Mouse (Mus musculus) hindbrain, embryonic 12.5 days (tissue): ENCODE measurements around the gene Pcsk2. TPM values are rescaled to one million over a fixed set of nuclear protein-coding genes. Genes with fewer than 3 reads are reported as not detected.

Source experiments
- ATAC-seq: fragments of 200-750 bp; cut with Nextera tagmentation; 2 replicates; pipeline ENCODE4 v1.8.0; 2017; ENCODE audit warnings: moderate TSS enrichment; ENCODE audit not compliant: low FRiP score
- H3K27ac ChIP-seq: fragments of 300-500 bp; sonication (generic); 2 replicates; pipeline ENCODE4 v1.5.1; 2016; ENCODE audit warnings: mild to moderate bottlenecking
- H3K27me3 ChIP-seq: fragments of 300-500 bp; sonication (generic); 2 replicates; pipeline ENCODE4 v1.6.1; 2016; ENCODE audit warnings: mild to moderate bottlenecking
- H3K36me3 ChIP-seq: fragments of 300-500 bp; sonication (generic); 2 replicates; pipeline ENCODE4 v1.6.1; 2016; ENCODE audit warnings: mild to moderate bottlenecking
- H3K4me1 ChIP-seq: fragments of 300-500 bp; sonication (generic); 2 replicates; pipeline ENCODE4 v1.6.1; 2016
- H3K4me2 ChIP-seq: fragments of 300-500 bp; sonication (generic); replicated peaks from 2 replicates; pipeline ENCODE4 v1.6.1; 2016; ENCODE audit warnings: mild to moderate bottlenecking
- H3K4me3 ChIP-seq: fragments of 300-500 bp; sonication (generic); 2 replicates; pipeline ENCODE4 v1.5.1; 2016; ENCODE audit warnings: mild to moderate bottlenecking
- H3K9ac ChIP-seq: fragments of 300-500 bp; sonication (generic); 2 replicates; pipeline ENCODE4 v1.6.1; 2016; ENCODE audit warnings: mild to moderate bottlenecking, moderate library complexity
- H3K9me3 ChIP-seq: fragments of 300-500 bp; sonication (generic); replicated peaks from 2 replicates; pipeline ENCODE4 v1.6.1; 2016; ENCODE audit warnings: mild to moderate bottlenecking
- WGBS: fragments of 180-500 bp; shearing (Covaris S2); methylation state at CpG from one replicate; pipeline ENCODE4 v1.1.7; 2016; 5-methylcytosine and 5-hydroxymethylcytosine counted together
- polyA plus RNA-seq: library from polyadenylated mRNA; unstranded; fragments of >200 nt; fragmentation: Nextera tagmentation; extraction: Ambion mirVana; gene quantifications from 2 replicates; pipeline ENCODE4 v1.2.1, GENCODE M21; 2016

Gene Pcsk2
- polyA plus RNA-seq, 1 experiment from 2014 or later = 8.6 TPM

- Histone ChIP-seq H3K36me3 (no peaks in the 10 kb centered on the region), H3K4me1 (no peaks in the 10 kb centered on the region), H3K4me3 (no peak overlapping the region), H3K27ac (no peak overlapping the region), H3K27me3 (no peaks in the 10 kb centered on the region), H3K9ac (no peak overlapping the region), H3K4me2 (no peak overlapping the region), H3K9me3 (no peaks in the 10 kb centered on the region)
- 96% methylated on average over 2 of the region's 2 CpGs for WGBS
- no peak for ATAC-seq
These were observed 44.4 kb downstream of the Pcsk2 start for GRCm38 (mm10) chr2:143590398-143590797.

DNA sequence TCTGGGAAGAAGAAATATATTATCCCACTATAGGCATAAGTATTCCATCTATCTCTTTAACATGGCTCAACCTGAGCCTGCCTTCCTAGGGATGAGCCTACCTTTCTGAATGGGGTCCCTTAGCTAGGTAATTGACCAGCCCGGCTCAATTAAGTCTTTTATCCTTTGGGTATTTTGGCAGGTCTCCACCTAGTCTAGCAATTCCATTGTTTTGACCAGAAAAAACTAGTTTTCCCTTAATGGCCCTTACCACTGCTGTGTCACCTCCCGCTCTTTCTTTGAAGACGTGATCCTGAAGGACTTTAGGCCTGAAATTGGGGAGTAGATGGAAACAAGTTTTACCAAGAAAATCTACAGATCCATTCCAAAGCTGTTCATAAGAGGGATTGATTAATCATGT, 57.1 kb downstream of the Pcsk2 start:
- Histone ChIP-seq H3K4me3 (no peak overlapping the region), H3K9ac (no peak overlapping the region), H3K4me1 (no peaks in the 10 kb centered on the region), H3K4me2 (no peak overlapping the region), H3K9me3 (no peaks in the 10 kb centered on the region), H3K27ac (no peak overlapping the region), H3K27me3 (no peaks in the 10 kb centered on the region), H3K36me3 (no peaks in the 10 kb centered on the region)
- WGBS = 70% methylated on average over 3 of the region's 3 CpGs
- no peak for ATAC-seq

DNA sequence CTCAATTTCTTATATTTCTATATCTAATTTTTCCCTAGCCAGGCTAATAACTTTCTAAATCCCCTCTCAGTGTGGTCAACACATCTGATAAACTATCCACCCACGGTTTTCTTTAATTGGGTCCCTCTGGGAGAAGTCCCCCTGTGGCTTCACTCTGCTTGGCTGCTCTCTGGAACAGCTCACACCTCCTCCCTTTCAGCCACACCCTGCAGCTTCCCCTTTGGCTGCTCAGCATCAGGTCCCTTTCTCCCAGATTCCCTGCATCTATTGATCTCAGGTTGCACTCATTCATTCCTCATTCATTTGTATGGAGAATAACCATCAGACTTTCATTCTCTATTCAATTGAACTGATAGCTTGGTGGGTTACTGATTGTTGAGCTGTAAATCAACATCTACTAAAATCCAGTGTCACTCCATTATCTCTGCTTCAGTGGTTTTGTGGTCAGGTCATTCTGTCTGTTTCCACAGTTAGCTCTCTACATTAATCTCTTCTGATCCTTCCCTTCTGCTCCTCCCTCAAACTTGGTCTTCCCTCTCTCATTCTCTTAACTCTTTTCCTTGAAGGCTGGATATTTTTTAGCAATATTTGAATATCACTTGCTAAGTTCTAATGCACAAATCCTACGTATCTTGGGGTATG, 58.0 kb downstream of the Pcsk2 start:
- Histone ChIP-seq H3K9ac (no peak overlapping the region), H3K4me1 (no peaks in the 10 kb centered on the region), H3K27me3 (no peaks in the 10 kb centered on the region), H3K9me3 (no peaks in the 10 kb centered on the region), H3K27ac (no peak overlapping the region), H3K36me3 (no peaks in the 10 kb centered on the region), H3K4me3 (no peak overlapping the region), H3K4me2 (no peak overlapping the region)
- no peak for ATAC-seq
- 42% methylated on average over 2 of the region's 2 CpGs for WGBS

- no peaks in the 10 kb centered on the region for H3K9me3 ChIP-seq
- peaks cover 5% of the 10 kb centered on the region; the same call in 1 of the 2 replicates for H3K4me1 ChIP-seq
- H3K4me3 ChIP-seq = no peak overlapping the region
- H3K9ac ChIP-seq = no peak overlapping the region
- WGBS = 71% methylated on average over 9 of the region's 9 CpGs
- ATAC-seq = peak; percentile 35; the same call in 1 of the 2 replicates
- H3K36me3 ChIP-seq = no peaks in the 10 kb centered on the region
- H3K4me2 ChIP-seq = no peak overlapping the region
- no peak overlapping the region for H3K27ac ChIP-seq
- no peaks in the 10 kb centered on the region for H3K27me3 ChIP-seq
These were observed 64.7 kb downstream of the Pcsk2 start for GRCm38 (mm10) chr2:143610355-143611331.

DNA sequence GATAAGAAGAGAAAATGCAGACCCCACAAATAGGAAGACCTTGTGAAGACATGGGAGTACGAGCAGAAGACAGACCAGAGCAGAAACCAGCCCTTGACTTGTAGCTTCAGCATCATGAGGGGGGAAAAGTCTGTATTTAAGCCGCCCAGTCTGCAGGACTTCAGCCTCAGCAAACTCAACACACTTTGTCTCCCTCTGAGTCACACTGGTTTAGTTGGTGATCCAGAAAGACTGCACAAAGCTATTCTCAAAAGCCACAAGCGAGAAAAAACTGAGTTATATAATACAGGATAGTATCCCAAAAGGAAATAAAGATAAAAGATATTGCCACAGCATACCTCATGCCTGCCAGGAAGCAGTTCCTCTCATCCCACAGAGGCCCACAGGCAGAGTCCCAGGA, 67.5 kb downstream of the Pcsk2 start:
- H3K27ac ChIP-seq = no peak overlapping the region
- no peak overlapping the region for H3K4me3 ChIP-seq
- peaks cover 5% of the 10 kb centered on the region; the same call in 1 of the 2 replicates for H3K4me1 ChIP-seq
- no peaks in the 10 kb centered on the region for H3K27me3 ChIP-seq
- WGBS = 80% methylated on average over 3 of the region's 3 CpGs
- no peak overlapping the region for H3K4me2 ChIP-seq
- ATAC-seq = no peak
- no peak overlapping the region for H3K9ac ChIP-seq
- no peaks in the 10 kb centered on the region for H3K9me3 ChIP-seq
- H3K36me3 ChIP-seq = no peaks in the 10 kb centered on the region

- WGBS = 65% methylated on average over 5 of the region's 5 CpGs
- Histone ChIP-seq H3K9ac (no peak overlapping the region), H3K9me3 (no peaks in the 10 kb centered on the region), H3K4me3 (no peak overlapping the region), H3K4me2 (no peak overlapping the region), H3K27me3 (no peaks in the 10 kb centered on the region), H3K27ac (no peak overlapping the region), H3K36me3 (no peaks in the 10 kb centered on the region), H3K4me1 (peaks cover 5% of the 10 kb centered on the region; the same call in 1 of the 2 replicates)
- no peak for ATAC-seq
These were observed 68.8 kb downstream of the Pcsk2 start for GRCm38 (mm10) chr2:143614775-143615174.

- Histone ChIP-seq H3K27ac (no peak overlapping the region), H3K9ac (no peak overlapping the region), H3K27me3 (no peaks in the 10 kb centered on the region), H3K9me3 (no peaks in the 10 kb centered on the region), H3K4me2 (no peak overlapping the region), H3K36me3 (no peaks in the 10 kb centered on the region), H3K4me1 (no peaks in the 10 kb centered on the region), H3K4me3 (no peak overlapping the region)
- ATAC-seq = no peak
- WGBS = 34% methylated on average over 3 of the region's 3 CpGs
These were observed 75.0 kb downstream of the Pcsk2 start for GRCm38 (mm10) chr2:143620916-143621315.

DNA sequence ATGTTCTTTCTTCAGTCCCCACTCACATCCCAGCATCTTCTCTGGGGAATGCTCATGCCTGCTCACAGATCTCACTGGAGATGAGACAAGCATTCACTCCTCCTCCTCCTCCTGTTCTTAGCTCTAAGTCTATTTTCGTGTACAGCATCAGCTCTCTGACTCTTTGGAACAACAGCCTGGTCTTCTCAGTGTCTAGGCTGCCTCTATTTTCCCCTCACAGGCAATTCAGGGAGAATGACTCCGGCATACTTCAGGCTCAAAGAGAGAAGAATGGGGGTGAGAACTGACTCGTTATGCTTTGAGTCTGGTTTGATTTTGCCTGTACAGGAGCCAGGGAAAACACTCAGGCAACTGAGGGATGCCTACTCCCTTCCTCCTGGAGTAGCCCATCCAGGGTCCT, 78.0 kb downstream of the Pcsk2 start:
- ATAC-seq = no peak
- Histone ChIP-seq H3K4me3 (no peak overlapping the region), H3K9me3 (no peaks in the 10 kb centered on the region), H3K27ac (no peak overlapping the region), H3K4me2 (no peak overlapping the region), H3K9ac (no peak overlapping the region), H3K36me3 (no peaks in the 10 kb centered on the region), H3K4me1 (no peaks in the 10 kb centered on the region), H3K27me3 (no peaks in the 10 kb centered on the region)
- WGBS = 80% methylated on average over 3 of the region's 3 CpGs

- ATAC-seq = no peak
- 81% methylated on average over 1 of the region's 1 CpGs for WGBS
- no peaks in the 10 kb centered on the region for H3K36me3 ChIP-seq
These were observed 97.3 kb downstream of the Pcsk2 start for GRCm38 (mm10) chr2:143643305-143643704.

GRCm38 (mm10) chr2:143644374-143644773, 98.4 kb downstream of the Pcsk2 start:
- Histone ChIP-seq H3K4me3 (no peak overlapping the region), H3K4me1 (no peaks in the 10 kb centered on the region), H3K9ac (no peak overlapping the region), H3K36me3 (no peaks in the 10 kb centered on the region), H3K4me2 (no peak overlapping the region), H3K27ac (no peak overlapping the region), H3K27me3 (no peaks in the 10 kb centered on the region), H3K9me3 (no peaks in the 10 kb centered on the region)
- WGBS = 83% methylated on average over 4 of the region's 4 CpGs
- no peak for ATAC-seq

More at GRCm38 (mm10) chr2:143643305-143643704, 97.3 kb downstream of the Pcsk2 start:
- Histone ChIP-seq H3K9me3 (no peaks in the 10 kb centered on the region), H3K27ac (no peak overlapping the region), H3K4me2 (no peak overlapping the region), H3K4me1 (no peaks in the 10 kb centered on the region), H3K27me3 (no peaks in the 10 kb centered on the region), H3K4me3 (no peak overlapping the region), H3K9ac (no peak overlapping the region)

DNA sequence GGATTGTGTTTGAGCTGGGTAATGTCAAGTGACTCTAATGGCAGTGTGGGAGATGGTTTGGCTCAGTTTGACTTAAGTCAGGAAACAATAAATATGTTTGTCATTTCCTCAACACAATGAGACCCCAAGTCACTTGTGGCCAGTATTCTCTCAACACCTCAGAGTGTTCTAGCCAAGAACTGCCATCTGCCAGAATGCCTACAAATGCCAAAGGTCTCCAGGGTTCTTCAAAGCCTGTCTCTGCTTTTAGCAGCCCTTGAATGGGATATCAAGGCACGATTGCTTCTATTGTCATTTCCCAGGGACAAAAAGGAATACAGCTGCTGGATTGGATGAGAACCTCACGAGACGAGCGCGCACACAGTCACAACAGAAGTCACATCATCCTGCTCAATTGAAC, 100.0 kb downstream of the Pcsk2 start:
- Histone ChIP-seq H3K4me3 (no peak overlapping the region), H3K27ac (no peak overlapping the region), H3K27me3 (no peaks in the 10 kb centered on the region), H3K9ac (no peak overlapping the region), H3K4me2 (no peak overlapping the region), H3K36me3 (no peaks in the 10 kb centered on the region), H3K9me3 (no peaks in the 10 kb centered on the region), H3K4me1 (no peaks in the 10 kb centered on the region)
- WGBS = 68% methylated on average over 5 of the region's 5 CpGs
- no peak for ATAC-seq

DNA sequence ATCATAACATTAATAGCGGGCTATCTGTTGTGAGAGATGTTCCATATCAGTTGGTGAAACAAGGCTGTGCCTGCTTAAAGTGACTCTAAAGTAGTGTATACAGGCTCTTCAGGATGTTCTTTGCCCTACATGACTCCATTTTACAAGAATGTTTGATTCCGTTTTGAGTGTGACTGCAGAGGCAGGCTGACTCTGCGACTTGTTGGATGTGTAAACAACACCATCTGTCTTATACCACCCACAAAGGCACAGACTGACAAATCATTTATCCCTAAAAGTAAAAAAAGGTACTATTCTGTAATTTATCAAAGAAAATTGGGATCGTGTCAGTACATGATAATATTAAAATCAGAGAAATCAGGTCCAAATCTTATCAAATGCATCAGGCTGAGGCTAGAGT, 108.7 kb downstream of the Pcsk2 start:
- Histone ChIP-seq H3K9me3 (no peaks in the 10 kb centered on the region), H3K36me3 (no peaks in the 10 kb centered on the region), H3K9ac (no peak overlapping the region), H3K4me1 (no peaks in the 10 kb centered on the region), H3K27me3 (no peaks in the 10 kb centered on the region), H3K4me2 (no peak overlapping the region), H3K27ac (no peak overlapping the region), H3K4me3 (no peak overlapping the region)
- no peak for ATAC-seq
- 87% methylated on average over 4 of the region's 4 CpGs for whole genome bisulfite sequencing
